Mouse (Mus musculus) lung, postnatal 0 days (tissue): Measurements from ENCODE around the gene Trpc6. TPM values are rescaled to one million over a fixed set of nuclear protein-coding genes. Genes with fewer than 3 reads are reported as not detected.

Experiments
- ATAC-seq: fragments of 200-750 bp; cut with Nextera tagmentation; 2 replicates; pipeline ENCODE4 v1.8.0; 2017; ENCODE audit warnings: moderate library complexity
- DNase-seq: peaks from one replicate; pipeline ENCODE4 v3.0.0-alpha.2; 2016; ENCODE audit warnings: low spot score
- H3K27ac ChIP-seq: fragments of 300-500 bp; sonication (generic); 2 replicates; pipeline ENCODE4 v1.5.1; 2014; ENCODE audit warnings: antibody characterized with exemption, mild to moderate bottlenecking, low read length, mixed read lengths
- H3K27me3 ChIP-seq: fragments of 300-500 bp; sonication (generic); replicated peaks from 2 replicates; pipeline ENCODE4 v1.6.1; 2014; ENCODE audit warnings: low read length, mixed read lengths; ENCODE audit not compliant: insufficient read depth
- H3K36me3 ChIP-seq: fragments of 300-500 bp; sonication (generic); 2 replicates; pipeline ENCODE4 v1.6.1; 2014; ENCODE audit warnings: low read length, mixed read lengths; ENCODE audit not compliant: insufficient read depth
- H3K4me1 ChIP-seq: fragments of 300-500 bp; sonication (generic); 2 replicates; pipeline ENCODE4 v1.6.1; 2014; ENCODE audit warnings: antibody characterized with exemption, low read depth, low read length, mixed read lengths; ENCODE audit not compliant: insufficient read depth
- H3K4me2 ChIP-seq: fragments of 300-500 bp; sonication (generic); replicated peaks from 2 replicates; pipeline ENCODE4 v1.6.1; 2014; ENCODE audit warnings: low read depth, mild to moderate bottlenecking, low read length, moderate library complexity, mixed read lengths
- H3K4me3 ChIP-seq: fragments of 300-500 bp; sonication (generic); 2 replicates; pipeline ENCODE4 v1.5.1; 2014; ENCODE audit warnings: low read depth, low read length
- H3K9ac ChIP-seq: fragments of 300-500 bp; sonication (generic); replicated peaks from 2 replicates; pipeline ENCODE4 v1.6.1; 2014; ENCODE audit warnings: low read depth, mild to moderate bottlenecking
- H3K9me3 ChIP-seq: fragments of 300-500 bp; sonication (generic); 2 replicates; pipeline ENCODE4 v1.6.1; 2016; ENCODE audit warnings: low read length, mixed read lengths
- CTCF ChIP-seq: IDR thresholded peaks from 2 replicates; pipeline ENCODE4 v1.5.1; 2016; ENCODE audit warnings: antibody characterized with exemption, mild to moderate bottlenecking
- EP300 ChIP-seq: IDR thresholded peaks from 2 replicates; pipeline ENCODE4 v1.6.1; 2016; ENCODE audit warnings: antibody characterized with exemption, mild to moderate bottlenecking, control low read depth
- WGBS: fragments of 180-500 bp; shearing (Covaris S2); extraction: QIAGEN DNeasy Blood & Tissue Kit; methylation state at CpG from one replicate; pipeline ENCODE4 v1.1.7; 2014; 5-methylcytosine and 5-hydroxymethylcytosine counted together
- polyA plus RNA-seq: library from polyadenylated mRNA; unstranded; fragments of >200 nt; fragmentation: Nextera tagmentation; extraction: Ambion mirVana; gene quantifications from 2 replicates; pipeline ENCODE4 v1.2.1, GENCODE M21; 2015

The Trpc6 gene
- polyA plus RNA-seq, 1 experiment from 2014 or later, result 11.6 TPM

DNA sequence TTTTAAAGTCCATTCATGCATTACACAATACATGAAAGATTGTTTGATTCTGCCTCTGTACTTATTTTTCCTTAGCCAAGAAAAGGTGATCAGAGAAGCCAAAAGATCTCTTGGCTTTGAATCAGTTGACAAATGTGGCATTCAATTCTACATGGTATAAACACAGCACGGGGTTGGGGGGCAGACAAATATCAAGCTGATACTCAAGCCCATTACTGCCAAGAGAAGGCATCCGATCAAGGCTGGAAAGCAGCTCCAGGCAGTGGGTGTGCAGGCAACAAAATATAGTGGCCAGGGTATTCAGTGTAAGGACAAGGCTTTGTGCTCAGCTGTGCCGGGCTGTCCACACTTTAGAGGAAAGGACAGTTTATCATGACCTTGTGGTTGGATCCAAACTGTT lies 185.1 kb downstream of the Trpc6 start:
- DNase-seq, result no peak
- Histone ChIP-seq H3K36me3 (no peaks in the 10 kb centered on the region), H3K4me1 (no peaks in the 10 kb centered on the region), H3K27ac (no peak overlapping the region), H3K4me2 (no peak overlapping the region), H3K4me3 (no peak overlapping the region), H3K9me3 (no peaks in the 10 kb centered on the region), H3K9ac (no peak overlapping the region), H3K27me3 (no peaks in the 10 kb centered on the region)
- no peak for ATAC-seq
- TF ChIP-seq CTCF (no peak), EP300 (no peak)
- 62% methylated on average over 3 of the region's 3 CpGs for WGBS
